Mouse (Mus musculus) cerebellum, adult 11 months (tissue): ENCODE data around the gene Cenpa.

Source experiments
- DNase-seq: peaks from one replicate; pipeline ENCODE4 v3.0.0; 2022

Cenpa gene

DNA sequence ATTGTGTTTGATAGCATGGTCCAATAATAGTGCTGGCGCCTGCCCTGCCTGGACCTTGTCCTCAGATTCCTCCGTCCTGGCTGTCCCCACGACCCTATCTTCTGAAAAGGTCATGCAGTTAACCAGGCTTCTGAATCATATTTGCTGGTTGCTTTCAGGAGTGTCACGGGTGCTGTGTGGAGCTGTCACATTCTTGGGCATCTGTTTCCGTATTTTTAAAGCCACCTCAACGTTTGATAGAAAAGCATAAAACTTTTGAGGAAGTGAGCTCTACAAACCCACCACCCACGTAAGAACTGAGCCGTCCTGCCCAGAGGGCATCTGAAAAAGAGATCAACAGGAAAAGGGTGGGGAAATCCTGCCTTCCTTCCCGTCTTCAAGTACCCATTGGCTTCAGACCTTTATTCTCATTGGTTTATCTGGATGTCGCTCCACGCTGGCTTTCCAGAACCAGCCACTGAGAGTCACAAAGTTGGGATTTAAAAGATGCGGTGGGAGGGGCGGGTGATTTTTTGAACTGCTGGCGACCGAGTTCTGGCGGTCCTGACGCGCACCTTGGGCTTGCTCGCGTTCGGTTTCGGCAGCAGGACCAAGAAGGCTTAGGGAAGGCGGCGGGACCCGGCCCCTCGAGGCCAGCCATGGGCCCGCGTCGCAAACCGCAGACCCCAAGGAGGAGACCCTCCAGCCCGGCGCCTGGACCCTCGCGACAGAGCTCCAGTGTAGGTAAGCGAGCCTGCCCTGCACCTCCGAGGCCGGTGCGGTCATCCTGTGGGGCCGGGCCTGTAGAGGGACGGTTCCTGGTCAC lies at the start of gene Cenpa:
Gene Cenpa, plus strand, starts transcription at position 387 of the 805 bp plus-strand sequence.
- peak; percentile 82 for DNase-seq

- no peak for DNase-seq
Observed at GRCm38 (mm10) chr5:30617357-30617756, 49.2 kb upstream of the Cenpa start.

DNA sequence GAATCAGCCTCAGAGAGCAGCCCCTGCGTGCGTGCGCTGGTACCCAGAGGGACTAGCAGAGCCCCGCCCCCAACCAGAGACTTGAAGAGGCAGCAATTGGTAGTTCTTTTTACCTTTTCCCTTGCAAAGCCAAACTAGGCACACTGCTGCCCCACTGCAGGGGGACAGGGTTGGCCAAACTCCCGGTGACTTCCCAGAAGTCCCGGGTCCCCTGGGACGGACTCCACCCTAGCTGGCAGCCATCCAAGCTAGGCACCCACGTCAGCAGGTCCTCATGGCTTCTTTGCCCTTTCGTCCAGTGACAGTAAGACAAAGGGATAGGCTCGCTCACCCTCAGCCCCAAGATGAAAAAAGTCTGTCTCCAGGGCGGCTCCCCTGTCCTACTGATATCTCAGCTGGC lies 48.7 kb upstream of the Cenpa start:
- no peak for DNase-seq

DNA sequence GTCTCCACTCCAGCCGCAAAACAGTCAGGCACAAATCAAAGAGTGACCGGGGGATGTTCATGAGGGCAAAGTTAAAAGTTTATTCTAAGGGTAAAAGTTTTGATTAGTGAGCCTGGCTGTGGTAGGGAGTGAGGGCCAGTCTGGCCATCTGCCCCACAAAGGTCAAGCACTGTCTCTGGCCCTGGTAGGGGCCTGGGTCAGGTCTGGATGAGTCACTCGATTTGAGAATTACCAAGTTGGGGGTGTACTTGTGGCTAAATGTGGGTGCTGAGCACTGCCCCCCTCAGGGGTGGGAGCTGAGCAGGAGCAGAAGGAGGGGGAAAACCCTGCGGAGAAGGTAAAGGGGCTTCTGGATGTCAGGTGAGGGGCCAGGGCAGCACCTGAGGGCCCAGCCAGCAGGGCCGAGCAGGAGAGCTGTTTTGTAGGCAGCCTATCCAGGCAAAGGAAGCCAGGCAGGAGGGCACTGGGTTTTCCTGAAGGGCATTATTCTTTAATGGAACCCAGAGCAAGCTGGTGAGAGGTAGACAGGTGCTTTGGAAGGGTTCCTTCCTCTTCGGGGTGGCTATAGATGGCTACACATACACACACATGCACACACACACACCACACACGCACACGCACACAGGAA lies 48.1 kb upstream of the Cenpa start:
- no peak for DNase-seq

DNA sequence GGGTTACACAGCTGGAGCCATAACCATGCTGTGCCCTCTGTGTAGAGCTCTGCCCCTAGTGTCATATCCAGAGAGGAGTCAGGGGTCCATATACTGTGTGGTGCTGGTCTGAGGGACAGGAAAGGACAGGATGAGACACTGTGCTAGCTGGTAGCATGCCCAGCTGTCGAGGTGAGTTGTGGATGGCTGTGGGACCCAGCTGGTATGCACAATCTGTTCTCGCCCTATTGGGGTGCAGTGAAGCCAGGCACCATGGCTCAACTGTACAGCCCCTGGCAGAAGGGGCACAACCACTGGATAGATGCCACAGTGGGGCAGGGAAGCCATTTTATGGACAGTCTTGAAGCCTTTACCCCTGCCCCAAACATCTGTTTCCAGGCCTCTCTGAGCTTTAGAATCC lies 47.4 kb upstream of the Cenpa start:
- DNase-seq: no peak

DNA sequence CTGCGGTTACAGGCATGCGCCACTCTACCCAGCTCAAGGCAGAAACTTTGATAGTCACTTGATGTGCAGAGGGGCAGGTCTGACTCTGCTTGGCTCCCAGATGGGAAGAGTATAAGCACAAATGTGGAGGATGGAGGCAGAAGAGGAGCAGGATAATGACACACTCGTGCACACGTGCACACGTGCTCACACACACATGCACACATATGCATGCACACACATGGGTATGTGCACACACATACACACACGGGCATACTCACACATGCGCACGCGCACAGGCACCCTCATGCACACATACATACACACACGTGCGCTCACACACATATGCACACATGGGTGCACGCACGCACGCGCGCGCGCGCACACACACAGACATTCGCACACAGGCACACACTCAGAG lies 46.0 kb upstream of the Cenpa start:
- DNase-seq: no peak

- DNase-seq: no peak
Observed at GRCm38 (mm10) chr5:30621211-30621790, 45.3 kb upstream of the Cenpa start.

GRCm38 (mm10) chr5:30621844-30622176 lies 44.8 kb upstream of the Cenpa start:
- no peak for DNase-seq

- no peak for DNase-seq
Observed at GRCm38 (mm10) chr5:30622177-30622840, 44.3 kb upstream of the Cenpa start.

GRCm38 (mm10) chr5:30622841-30623185 lies 43.8 kb upstream of the Cenpa start:
- no peak for DNase-seq

DNA sequence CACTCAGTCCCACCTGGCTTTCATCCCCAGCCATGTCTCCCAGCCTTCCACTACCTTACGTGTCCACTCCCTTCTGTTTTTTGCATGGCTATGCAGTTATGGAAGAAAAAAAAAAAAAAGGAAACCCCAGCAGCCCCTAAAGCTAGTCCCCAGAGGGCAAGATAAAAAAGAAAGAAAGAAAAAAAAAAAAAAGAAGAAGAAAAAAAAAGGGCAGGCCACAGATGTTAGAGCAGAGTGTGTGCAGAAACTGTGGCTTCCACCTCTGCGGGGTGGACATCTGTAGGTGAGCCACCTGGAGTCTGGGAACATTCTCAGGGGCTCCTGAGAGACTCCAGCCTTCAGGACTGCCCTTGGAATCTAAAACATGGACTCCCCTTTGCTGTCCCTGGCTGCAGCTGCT lies 43.2 kb upstream of the Cenpa start:
- no peak for DNase-seq

- no peak for DNase-seq
Observed at GRCm38 (mm10) chr5:30624311-30624710, 42.3 kb upstream of the Cenpa start.

DNA sequence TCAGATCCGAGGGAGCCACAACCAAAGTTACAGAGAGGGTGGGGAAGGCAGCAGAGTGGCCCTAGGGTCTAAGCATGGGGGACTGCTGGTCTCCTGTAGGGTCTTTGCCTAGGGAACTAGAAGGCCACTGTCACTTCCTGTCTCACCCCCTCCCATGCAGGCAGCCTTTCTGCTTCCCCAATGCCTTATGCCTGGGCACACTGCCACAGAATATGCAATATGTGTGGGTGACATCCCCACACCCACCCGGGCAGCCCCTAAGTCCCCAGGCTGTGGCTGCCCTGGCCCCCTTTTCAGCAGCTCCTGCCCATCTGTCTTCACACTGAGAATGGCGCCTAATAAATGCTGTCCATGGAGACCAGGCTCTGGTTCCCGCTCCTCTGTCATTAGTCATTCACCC lies 41.7 kb upstream of the Cenpa start:
- no peak for DNase-seq

GRCm38 (mm10) chr5:30625379-30625778 lies 41.2 kb upstream of the Cenpa start:
- DNase-seq: no peak

DNA sequence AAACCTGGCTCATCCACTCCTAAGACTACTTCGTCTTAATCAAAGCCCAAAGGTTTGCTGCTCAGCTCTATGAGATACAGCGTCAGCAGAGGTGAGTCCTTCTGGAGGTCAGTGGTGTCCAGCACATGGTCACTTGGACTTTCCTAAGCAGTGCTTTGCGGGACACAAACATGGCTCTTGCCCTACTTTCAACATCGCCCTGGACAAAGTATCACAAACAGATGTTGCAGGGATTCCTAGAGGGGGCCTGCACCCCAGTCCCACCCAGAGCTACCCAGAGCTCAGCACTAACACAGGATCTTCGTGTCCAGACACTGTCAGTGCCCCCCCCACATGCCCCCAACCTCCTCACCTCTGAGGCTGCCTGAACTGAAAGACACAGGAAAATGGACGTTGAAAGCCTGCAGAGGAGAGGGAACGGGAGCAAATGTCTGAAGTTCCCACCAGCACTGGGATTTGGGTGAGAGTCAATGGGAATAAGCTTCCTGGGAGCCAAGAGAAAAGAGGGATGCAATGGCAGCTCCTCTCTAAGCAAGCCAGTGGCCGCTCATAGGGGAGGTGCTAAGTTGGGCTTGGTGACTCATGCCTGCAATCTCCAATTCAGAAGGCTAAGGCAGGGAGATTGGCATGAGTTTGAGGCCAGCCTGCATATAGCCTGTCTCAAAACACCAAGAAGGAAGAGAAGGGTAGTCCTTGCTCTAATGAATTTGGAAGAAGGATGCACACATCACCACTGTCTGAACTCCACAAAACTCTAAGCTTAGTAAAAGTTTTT lies 40.1 kb upstream of the Cenpa start:
- no peak for DNase-seq

- DNase-seq: no peak
Observed at GRCm38 (mm10) chr5:30628511-30628910, 38.1 kb upstream of the Cenpa start.

DNA sequence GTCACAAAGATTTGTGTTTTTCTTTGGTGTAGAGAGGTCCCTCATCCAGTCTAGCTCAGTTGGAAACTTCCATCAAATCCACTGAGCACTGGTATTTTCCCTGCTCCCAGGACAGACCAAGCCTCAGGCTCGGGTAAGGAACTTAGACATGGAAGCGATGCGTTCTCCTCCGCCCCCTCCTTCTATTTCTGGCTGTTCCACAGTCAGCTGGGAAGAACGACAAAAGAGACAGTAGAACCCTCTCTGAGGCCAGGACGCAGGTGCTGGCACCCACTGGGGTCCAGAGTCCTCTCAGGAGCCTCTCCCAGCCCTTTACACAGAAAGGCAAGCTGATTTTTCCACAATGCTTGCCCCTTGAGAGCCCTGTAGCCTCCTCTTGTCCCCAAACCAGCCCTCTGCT lies 36.2 kb upstream of the Cenpa start:
- DNase-seq: no peak

GRCm38 (mm10) chr5:30632134-30632533 lies 34.4 kb upstream of the Cenpa start:
- no peak for DNase-seq

GRCm38 (mm10) chr5:30636994-30637393 lies 29.6 kb upstream of the Cenpa start:
- DNase-seq: no peak

DNA sequence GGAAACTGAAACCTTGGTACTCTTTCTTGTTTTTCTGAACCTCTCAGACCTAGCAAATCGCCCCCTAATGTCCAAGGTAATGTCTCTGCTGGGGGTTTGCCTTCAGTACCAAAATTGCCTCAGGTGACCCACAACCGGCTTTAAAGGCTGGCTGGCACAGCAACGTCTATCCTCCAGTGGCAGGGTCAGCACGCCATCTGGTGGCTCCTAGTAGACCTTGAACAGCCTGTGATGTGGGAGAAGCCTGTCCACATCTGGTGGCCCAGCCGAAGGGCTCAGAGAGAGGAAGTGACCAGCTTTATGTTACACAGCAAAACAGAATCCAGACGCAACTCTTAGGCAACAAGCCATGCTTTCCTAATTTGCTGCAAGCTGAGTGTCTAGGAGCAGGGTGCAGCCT lies 28.5 kb upstream of the Cenpa start:
- peak; percentile 79 for DNase-seq

- no peak for DNase-seq
Observed at GRCm38 (mm10) chr5:30643477-30644179, 22.9 kb upstream of the Cenpa start.

GRCm38 (mm10) chr5:30646036-30646435 lies 20.5 kb upstream of the Cenpa start:
- no peak for DNase-seq

DNA sequence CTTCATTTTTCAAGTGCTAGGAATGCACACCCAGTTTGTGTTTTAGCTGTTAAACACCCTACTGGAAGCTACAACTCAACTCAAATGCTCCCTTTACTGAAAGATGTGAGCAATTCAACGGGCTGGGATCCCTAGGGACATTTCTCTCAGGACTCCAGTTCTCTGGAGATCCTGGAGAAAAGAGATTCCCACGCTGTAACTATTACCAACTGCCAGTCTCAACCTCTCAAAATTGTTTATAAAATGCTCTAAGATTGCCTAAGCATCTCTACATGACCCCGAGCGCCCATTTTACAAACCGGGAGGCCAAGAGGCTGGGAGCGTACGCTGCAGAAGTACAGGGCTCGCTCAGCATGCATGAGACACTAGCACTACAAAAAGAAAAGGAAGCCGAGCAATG lies 19.2 kb upstream of the Cenpa start:
- no peak for DNase-seq
